8 mouse cellular contexts compared by ENCODE assay signal in genomic region chr8:120693861-120694493, GRCm38 (mm10). TPM values are rescaled to one million over a fixed set of nuclear protein-coding genes. Genes with fewer than 3 reads are reported as not detected.
DNase-seq lines count a peak whose midpoint lies in the region; ATAC-seq lines count a peak whose summit lies in the region.

No protein-coding gene starts in this region.

- H3K27ac ChIP-seq in liver, embryonic 13.5 days: no peak overlapping the region

- intact Hi-C loops in left cerebral cortex, postnatal 36 days (cut with DNase I): no loop called here

- H3K4me1 ChIP-seq in liver, embryonic 13.5 days (replicated peaks): peaks cover 29% of the 10 kb centered on the region

- H3K27me3 ChIP-seq in liver, embryonic 13.5 days: no peaks in the 10 kb centered on the region

- peak; percentile 49 to 81 for DNase-seq in adrenal gland, adult (ENCODE audit: inconsistent age in 2 of 2, low spot score in 1 of 2)
- DNase-seq in adrenal gland, adult 8-10 months: no peak
- DNase-seq in 416B (ENCODE audit: low read depth): peak; percentile 63
- DNase-seq in forelimb bud, embryonic 11.5 days (ENCODE audit: low read depth, low spot score): peak; percentile 20
- peak; percentile 55 for DNase-seq in liver, embryonic 13.5 days
- peak; percentile 71 for DNase-seq in yolk sac, embryonic 10.5 days (ENCODE audit: low spot score)
- DNase-seq in natural killer cell, adult 2 months (ENCODE audit: low spot score in 2 of 2): no peak
- DNase-seq in left cerebral cortex, postnatal 36 days (ENCODE audit: low spot score in 2 of 2): no peak

- H3K9me3 ChIP-seq in liver, embryonic 13.5 days (replicated peaks): no peaks in the 10 kb centered on the region

- 40% methylated on average over 22 of the region's 22 CpGs for WGBS in liver, embryonic 13.5 days (ENCODE audit: insufficient replicate concordance)

- H3K4me3 ChIP-seq in liver, embryonic 13.5 days (replicated peaks): no peak overlapping the region

- peak; percentile 41 for ATAC-seq in liver, embryonic 13.5 days (ENCODE audit: low read depth)

- no peak overlapping the region for H3K9ac ChIP-seq in liver, embryonic 13.5 days

- no peaks in the 10 kb centered on the region for H3K36me3 ChIP-seq in liver, embryonic 13.5 days

- 0 out of 2 replicates have a peak overlapping the region, but pooled peaks have one; percentile 13 for H3K4me2 ChIP-seq in liver, embryonic 13.5 days

RNA-seq across cellular contexts. Expression of gene Emc8, which starts 25.6 kb away (rescaled TPM):
- 100 to 1,000 TPM in 2 of 4 experiments, 10 to 100 TPM in 2; 80.9 to 130 (median 112) TPM for total RNA-seq in adrenal gland, adult 8-10 months (2022)
- 156 and 163 TPM in 2 replicates for polyA plus RNA-seq in liver, embryonic 13.5 days (2015; fragmentation: Nextera tagmentation; extraction: Ambion mirVana)
- total RNA-seq in left cerebral cortex, postnatal 36 days (2021): 10 to 100 TPM; 66.4 to 67.2 TPM

RNA-seq across cellular contexts. Expression of gene Cox4i1, which starts 26.0 kb away (rescaled TPM):
- total RNA-seq in adrenal gland, adult 8-10 months (2022): 1,000 to 10,000 TPM in 3 of 4 experiments, 100 to 1,000 TPM in 1; 952 to 1,243 (median 1,190) TPM
- polyA plus RNA-seq in liver, embryonic 13.5 days (2015; fragmentation: Nextera tagmentation; extraction: Ambion mirVana): 800 and 812 TPM in 2 replicates
- total RNA-seq in left cerebral cortex, postnatal 36 days (2021): 1,000 to 10,000 TPM; 1,069 to 1,237 TPM

RNA-seq across cellular contexts. Expression of gene Gm27021, which starts 26.1 kb away (rescaled TPM):
- total RNA-seq in adrenal gland, adult 8-10 months (2022): 1 to 10 TPM in 1 of 4 experiments, not detected in 3; 1.4 TPM
- polyA plus RNA-seq in liver, embryonic 13.5 days (2015; fragmentation: Nextera tagmentation; extraction: Ambion mirVana): 0.38 and 1.3 TPM in 2 replicates
- under 1 TPM in 1 of 2 experiments, not detected in 1; 0.95 TPM for total RNA-seq in left cerebral cortex, postnatal 36 days (2021)

RNA-seq across cellular contexts. Expression of gene Irf8, which starts 42.2 kb away (rescaled TPM):
- total RNA-seq in adrenal gland, adult 8-10 months (2022): 10 to 100 TPM; 19.5 to 46.7 (median 34.6) TPM
- polyA plus RNA-seq in liver, embryonic 13.5 days (2015; fragmentation: Nextera tagmentation; extraction: Ambion mirVana): 11.6 and 12.1 TPM in 2 replicates
- total RNA-seq in left cerebral cortex, postnatal 36 days (2021): 1 to 10 TPM; 5.2 to 5.5 TPM

RNA-seq across cellular contexts. Expression of gene 1190005I06Rik, which starts 46.5 kb away (rescaled TPM):
- total RNA-seq in adrenal gland, adult 8-10 months (2022): 10 to 100 TPM in 1 of 4 experiments, 1 to 10 TPM in 3; 5.6 to 10.8 (median 7.9) TPM
- polyA plus RNA-seq in liver, embryonic 13.5 days (2015; fragmentation: Nextera tagmentation; extraction: Ambion mirVana): 0.89 and 1.2 TPM in 2 replicates
- total RNA-seq in left cerebral cortex, postnatal 36 days (2021): 10 to 100 TPM in 1 of 2 experiments, 1 to 10 TPM in 1; 9.4 to 13.4 TPM

Comparison
In these comparisons a context has a peak if more than half of its experiments do, and no peak if none do; other contexts are left out.
1. DNase-seq: peak in adrenal gland, adult (2 of 2), 416B (single experiment), forelimb bud, embryonic 11.5 days (single experiment), liver, embryonic 13.5 days (single experiment) and yolk sac, embryonic 10.5 days (single experiment); none in adrenal gland, adult 8-10 months (single experiment), natural killer cell, adult 2 months (0 of 2) and left cerebral cortex, postnatal 36 days (0 of 2).